Mouse (Mus musculus) E14TG2a.4 (cell line): Measurements from ENCODE around the gene Wfikkn1.

Experiments used
- H3K27me3 ChIP-seq: 2 replicates; pipeline ENCODE4 v1.6.1; 2014; ENCODE audit warnings: low read length, control low read depth; ENCODE audit not compliant: insufficient read depth
- H3K36me3 ChIP-seq: 2 replicates; pipeline ENCODE4 v1.6.1; 2014; ENCODE audit warnings: low read length, control low read depth; ENCODE audit not compliant: insufficient read depth
- H3K4me1 ChIP-seq: replicated peaks from 2 replicates; pipeline ENCODE4 v1.6.1; 2014; ENCODE audit warnings: low read depth, low read length, control low read depth
- H3K4me3 ChIP-seq: replicated peaks from 2 replicates; pipeline ENCODE4 v1.5.1; 2014; ENCODE audit warnings: mild to moderate bottlenecking, low read length
- H3K9me3 ChIP-seq: 2 replicates; pipeline ENCODE4 v1.6.1; 2014; ENCODE audit warnings: low read length, control low read depth
- CTCF ChIP-seq: conservative IDR thresholded peaks from 2 replicates; pipeline ENCODE4 v1.5.1; 2014; ENCODE audit warnings: low read length
- NANOG ChIP-seq: IDR thresholded peaks from 2 replicates; pipeline ENCODE4 v1.6.1; 2014; ENCODE audit warnings: borderline replicate concordance, low read length, mixed read lengths
- POU5F1 ChIP-seq: IDR thresholded peaks from 2 replicates; pipeline ENCODE4 v1.6.1; 2014; ENCODE audit warnings: low read length, borderline replicate concordance

Wfikkn1 gene

DNA sequence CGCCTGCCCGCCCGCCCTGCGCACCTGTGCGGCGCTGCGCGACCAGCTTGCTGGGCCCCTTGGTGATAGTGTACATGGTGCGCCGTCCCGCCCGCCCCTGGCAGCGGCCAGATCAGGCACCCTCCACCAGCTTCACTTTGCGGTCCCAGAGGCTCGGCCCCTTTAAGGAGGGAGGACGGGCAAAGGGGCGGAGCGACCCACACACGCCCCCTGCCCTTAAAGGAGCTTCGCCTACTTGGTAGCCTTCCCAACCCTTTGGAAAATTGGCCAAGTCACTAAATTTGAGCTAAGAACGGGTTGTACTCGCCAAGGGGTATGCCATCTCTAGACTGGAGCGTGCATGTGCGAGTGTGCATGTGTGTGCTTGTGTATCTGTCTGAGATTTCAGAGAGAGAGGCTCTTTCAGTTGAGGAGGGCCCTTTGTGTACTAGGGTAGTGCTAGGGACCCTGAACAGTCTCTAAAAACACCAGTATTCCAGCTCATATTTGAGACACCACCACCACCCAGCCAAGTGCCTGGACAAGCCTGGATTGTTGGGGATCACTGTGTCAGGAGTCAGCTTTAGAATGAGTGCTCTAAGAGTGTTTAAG is 12.0 kb downstream of the Wfikkn1 start, which contains the start of gene Mcrip2:
Gene Mcrip2, minus strand, starts transcription at position 164 of the 591 bp plus-strand sequence.
- Histone ChIP-seq H3K4me3 (peak within 1 kb of the TSS; percentile 93), H3K36me3 (peaks cover 11% of the 10 kb centered on the region), H3K4me1 (peaks cover 54% of the 10 kb centered on the region), H3K9me3 (no peaks in the 10 kb centered on the region), H3K27me3 (no peaks in the 10 kb centered on the region)
- TF ChIP-seq CTCF (no peak), POU5F1 (no peak), NANOG (no peak)

DNA sequence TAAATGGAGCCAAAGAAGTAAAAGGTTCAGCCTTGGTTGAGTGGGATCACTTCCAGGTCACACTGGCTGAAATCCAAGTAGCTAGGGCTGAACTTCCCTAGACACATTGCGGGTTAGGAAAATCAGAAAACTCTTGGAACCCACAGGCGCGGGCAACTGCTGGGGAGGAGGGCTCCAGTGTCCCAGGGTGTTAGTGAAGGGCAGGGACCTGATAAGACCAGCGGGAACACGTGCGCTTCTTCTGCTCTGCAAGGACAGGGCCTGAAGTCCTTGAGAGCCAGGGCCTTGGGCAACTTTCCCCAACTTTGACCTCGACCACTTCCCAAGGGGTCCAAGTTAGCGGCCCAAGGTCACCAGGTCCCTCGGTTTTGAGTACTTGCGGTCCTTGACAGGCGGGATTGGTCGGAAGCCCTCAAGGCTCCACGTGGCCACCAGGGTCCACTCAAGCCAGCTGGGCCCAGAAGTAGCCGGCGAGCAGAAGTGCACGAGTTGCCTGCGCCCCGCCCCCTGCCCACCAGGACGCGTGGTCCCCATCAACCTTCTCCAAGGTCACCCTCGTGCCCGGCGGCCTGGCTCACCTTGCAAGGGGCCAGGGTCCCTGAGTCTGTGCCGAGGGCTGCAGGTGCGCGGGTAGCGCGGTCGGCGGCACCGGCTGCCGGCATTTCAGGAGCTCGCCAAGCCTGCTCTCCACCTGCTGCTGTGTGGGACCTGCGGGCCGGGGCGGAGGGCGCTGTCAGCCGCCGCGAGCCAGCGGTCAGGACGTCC is 12.6 kb downstream of the Wfikkn1 start:
- Histone ChIP-seq H3K9me3 (no peaks in the 10 kb centered on the region), H3K4me1 (peaks cover 48% of the 10 kb centered on the region), H3K27me3 (no peaks in the 10 kb centered on the region), H3K4me3 (peak overlapping the region; percentile 93), H3K36me3 (peaks cover 15% of the 10 kb centered on the region)
- TF ChIP-seq CTCF (no peak), POU5F1 (no peak), NANOG (no peak)

DNA sequence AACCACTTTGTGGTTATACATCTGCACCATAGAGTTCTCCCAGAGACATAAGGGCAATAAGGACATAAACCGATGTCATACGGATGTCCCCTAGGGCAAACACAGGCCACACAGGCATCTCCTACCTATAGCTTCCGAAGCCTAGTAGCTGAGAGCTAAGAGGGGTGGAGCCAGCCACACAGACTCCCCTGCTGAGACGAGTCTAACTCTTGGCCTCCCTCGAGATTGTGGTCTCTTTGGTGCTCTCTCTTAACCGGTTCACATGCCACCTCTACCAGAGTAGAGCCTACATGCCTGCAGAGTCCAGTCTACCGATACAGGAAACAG is 13.2 kb downstream of the Wfikkn1 start:
- TF ChIP-seq POU5F1 (no peak), CTCF (no peak)
- H3K27me3 ChIP-seq = no peaks in the 10 kb centered on the region
- H3K4me3 ChIP-seq = peak overlapping the region; percentile 93
- peaks cover 48% of the 10 kb centered on the region for H3K4me1 ChIP-seq
- peaks cover 15% of the 10 kb centered on the region for H3K36me3 ChIP-seq
- H3K9me3 ChIP-seq = no peaks in the 10 kb centered on the region

DNA sequence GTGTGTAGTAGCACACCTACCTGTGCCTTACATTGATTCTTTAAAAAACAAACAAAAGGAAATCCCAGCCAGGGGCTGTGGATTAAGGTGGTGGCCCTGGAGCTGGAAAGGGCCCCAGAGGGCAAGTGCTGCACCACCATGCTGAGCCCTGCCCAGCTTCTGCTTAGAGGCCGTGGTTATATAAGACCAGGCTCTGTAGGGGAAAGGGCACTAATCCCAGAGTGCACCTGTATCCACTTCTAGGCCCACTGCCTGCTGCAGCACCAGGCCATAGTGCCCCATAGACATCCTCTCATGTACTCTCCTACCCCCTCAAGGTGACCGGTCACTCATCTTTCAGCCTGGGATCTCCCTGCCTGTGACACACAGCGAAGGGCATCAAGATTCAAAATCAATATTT is 14.5 kb downstream of the Wfikkn1 start:
- H3K4me3 ChIP-seq = no peak overlapping the region
- H3K4me1 ChIP-seq = peaks cover 51% of the 10 kb centered on the region
- no peaks in the 10 kb centered on the region for H3K9me3 ChIP-seq
- H3K27me3 ChIP-seq = no peaks in the 10 kb centered on the region
- TF ChIP-seq POU5F1 = no peak
- TF ChIP-seq NANOG = no peak
- TF ChIP-seq CTCF = no peak
- peaks cover 15% of the 10 kb centered on the region for H3K36me3 ChIP-seq

DNA sequence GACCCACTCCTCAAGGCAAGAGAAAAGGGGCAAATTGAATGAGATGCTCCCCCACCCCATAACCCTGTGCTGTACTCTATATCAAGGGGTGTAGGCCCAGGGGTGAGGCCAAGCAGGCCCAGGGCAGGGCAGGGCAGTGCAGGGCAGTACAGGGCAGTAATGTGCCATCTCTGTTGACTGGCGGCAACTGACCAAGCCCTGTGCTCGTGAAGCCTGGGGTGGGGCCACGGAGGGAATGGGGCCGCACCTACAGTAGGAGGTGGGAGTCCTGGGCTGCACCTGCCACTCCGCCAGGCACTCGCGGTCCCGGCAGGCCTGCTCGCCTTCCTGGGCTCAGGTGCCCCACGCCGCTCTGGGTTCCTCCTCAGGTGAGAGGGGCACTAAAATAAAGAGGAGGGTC is 15.4 kb downstream of the Wfikkn1 start:
- Histone ChIP-seq H3K9me3 (no peaks in the 10 kb centered on the region), H3K4me3 (peak overlapping the region; percentile 48), H3K27me3 (no peaks in the 10 kb centered on the region; the same call in 1 of the 2 replicates), H3K4me1 (peaks cover 58% of the 10 kb centered on the region), H3K36me3 (peaks cover 15% of the 10 kb centered on the region)
- TF ChIP-seq POU5F1 = no peak
- no peak for TF ChIP-seq NANOG
- TF ChIP-seq CTCF = no peak

DNA sequence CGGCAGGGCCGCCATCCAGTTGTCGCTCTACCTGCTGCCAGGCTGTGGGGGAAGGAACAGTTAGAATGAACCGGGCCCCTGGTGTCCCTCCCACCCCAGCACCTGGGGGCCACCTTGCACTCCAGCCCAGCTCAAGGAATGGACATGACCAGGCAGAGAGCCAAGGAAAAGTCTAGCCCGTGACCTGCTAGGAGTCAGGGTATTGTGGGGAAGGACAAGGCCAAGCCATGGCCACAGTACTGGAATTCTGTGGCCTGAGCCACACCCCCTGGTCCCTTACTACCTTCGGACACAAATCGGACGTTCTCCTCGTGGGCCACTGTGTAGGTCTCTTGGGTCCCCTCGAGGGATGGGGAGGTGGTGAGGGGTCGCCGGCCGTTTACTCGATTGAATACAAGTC is 16.3 kb downstream of the Wfikkn1 start:
- H3K9me3 ChIP-seq = no peaks in the 10 kb centered on the region
- no peaks in the 10 kb centered on the region; the same call in 1 of the 2 replicates for H3K27me3 ChIP-seq
- peaks cover 19% of the 10 kb centered on the region for H3K36me3 ChIP-seq
- H3K4me1 ChIP-seq = peaks cover 56% of the 10 kb centered on the region
- H3K4me3 ChIP-seq = no peak overlapping the region
- TF ChIP-seq NANOG (no peak), POU5F1 (no peak), CTCF (no peak)

DNA sequence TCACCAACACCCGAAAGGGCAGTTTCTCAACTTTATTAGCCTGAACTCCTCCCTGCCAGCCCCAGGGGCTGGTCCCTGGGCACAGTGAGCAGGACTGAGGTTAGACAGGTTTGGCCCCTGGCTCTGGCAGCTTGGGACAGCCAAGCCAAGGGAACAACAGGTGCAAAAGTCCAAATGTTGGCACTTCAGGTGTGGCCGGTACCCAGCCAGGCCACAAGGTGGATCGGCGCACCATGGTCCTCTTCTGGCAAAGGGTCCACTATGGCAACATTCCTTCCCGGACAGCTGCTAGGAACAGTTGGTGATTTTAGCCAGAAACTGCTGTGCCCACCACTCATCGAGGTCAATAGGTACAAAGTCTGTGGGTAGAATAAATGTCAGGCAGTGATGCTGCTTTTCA is 17.0 kb downstream of the Wfikkn1 start:
- H3K36me3 ChIP-seq = peaks cover 25% of the 10 kb centered on the region
- no peaks in the 10 kb centered on the region; the same call in 1 of the 2 replicates for H3K27me3 ChIP-seq
- peaks cover 51% of the 10 kb centered on the region for H3K4me1 ChIP-seq
- H3K9me3 ChIP-seq = no peaks in the 10 kb centered on the region
- H3K4me3 ChIP-seq = no peak overlapping the region
- TF ChIP-seq POU5F1 (no peak), NANOG (no peak), CTCF (no peak)

DNA sequence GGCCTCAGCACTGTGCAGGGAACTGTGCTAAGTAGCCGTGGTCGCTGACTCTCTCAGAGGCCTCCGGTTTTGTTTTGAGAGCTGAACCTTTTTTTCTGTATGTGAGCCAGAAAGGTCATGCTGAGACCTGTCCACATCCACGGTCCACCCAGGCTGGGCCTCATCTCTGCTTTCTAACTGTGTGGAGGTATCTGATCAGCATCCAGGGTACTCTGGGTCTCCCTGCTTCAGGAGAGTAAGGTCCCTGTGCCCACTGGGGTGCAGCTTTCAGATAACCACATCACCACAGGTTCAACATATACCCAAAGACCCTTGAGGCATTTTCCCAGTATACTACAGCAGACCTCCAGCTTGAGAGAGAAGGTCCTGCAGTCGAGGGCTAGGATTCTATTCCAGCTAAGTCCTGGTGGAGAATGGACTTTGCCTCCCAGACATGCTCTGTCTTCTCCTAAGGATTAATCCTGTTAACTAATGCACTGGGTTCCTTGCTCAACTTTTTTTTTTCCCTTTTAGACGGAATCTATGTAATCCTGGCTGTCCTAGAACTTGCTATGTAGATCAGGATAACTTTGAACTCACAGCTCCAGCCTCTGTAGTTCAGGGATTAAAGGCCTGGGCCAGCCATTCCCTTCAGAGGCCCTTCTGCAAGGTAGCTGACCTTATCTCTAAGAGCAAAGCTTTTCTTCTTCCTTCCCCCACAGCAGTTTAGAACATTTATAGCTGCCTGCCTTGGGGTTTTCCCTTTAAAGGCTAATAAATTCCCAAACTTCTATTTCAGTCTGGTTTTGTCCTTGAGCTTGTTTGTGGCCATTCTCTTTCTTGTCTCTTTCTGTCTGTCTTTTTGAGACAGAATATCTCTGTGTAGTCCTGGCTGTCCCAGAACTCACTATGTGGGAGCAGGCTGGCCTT is 18.7 kb downstream of the Wfikkn1 start:
- H3K4me1 ChIP-seq = peaks cover 42% of the 10 kb centered on the region
- TF ChIP-seq POU5F1 (no peak), NANOG (no peak)
- H3K27me3 ChIP-seq = no peaks in the 10 kb centered on the region; the same call in 1 of the 2 replicates
- H3K9me3 ChIP-seq = no peaks in the 10 kb centered on the region
- peaks cover 31% of the 10 kb centered on the region for H3K36me3 ChIP-seq
- peak overlapping the region; percentile 88 for H3K4me3 ChIP-seq
